Mouse (Mus musculus): ENCODE measurements around the gene Dyrk3.

DNA sequence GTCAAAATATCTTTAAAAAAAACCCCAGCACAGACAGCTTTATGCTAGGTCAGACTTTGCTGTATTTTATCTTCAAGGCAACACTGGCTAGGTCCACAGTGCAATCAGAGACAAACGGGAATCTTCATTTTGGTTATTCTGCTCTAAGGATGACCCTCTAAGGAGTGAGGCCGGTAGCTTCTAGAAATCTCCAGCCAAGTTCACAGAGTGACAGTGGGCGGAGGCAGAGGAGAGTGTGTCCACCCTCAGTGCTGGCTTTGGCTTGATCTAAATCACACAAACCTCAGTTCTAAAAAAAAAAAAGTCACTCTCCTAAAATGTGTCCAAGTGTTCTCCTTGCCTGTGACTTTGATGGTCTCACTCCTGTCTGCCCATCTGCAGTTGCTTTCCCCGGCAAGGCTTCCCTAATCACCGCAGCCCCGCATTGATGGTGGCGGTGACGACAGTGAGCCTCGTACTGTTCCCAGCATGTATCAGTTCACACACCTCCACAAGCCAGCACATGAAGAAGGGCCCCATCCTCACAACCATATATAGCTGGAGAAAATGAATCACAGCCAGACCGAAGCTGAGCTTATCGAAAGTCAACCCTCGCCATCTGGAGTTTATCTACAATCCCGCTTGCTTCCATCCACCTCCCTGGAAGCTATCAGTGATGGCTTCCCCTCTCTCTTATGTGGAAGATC is 47.8 kb upstream of the Dyrk3 start:
- TF ChIP-seq CTCF (IDR thresholded peaks at IDR 0.05; ENCODE audit: extremely low read depth, insufficient read length, insufficient replicate concordance, low read depth, low read length) = no peak
- TF ChIP-seq POLR2A (IDR thresholded peaks at IDR 0.05; ENCODE audit: low read depth, low read length) = no peak
